8 mouse cellular contexts compared by ENCODE assay signal in the genomic region with DNA sequence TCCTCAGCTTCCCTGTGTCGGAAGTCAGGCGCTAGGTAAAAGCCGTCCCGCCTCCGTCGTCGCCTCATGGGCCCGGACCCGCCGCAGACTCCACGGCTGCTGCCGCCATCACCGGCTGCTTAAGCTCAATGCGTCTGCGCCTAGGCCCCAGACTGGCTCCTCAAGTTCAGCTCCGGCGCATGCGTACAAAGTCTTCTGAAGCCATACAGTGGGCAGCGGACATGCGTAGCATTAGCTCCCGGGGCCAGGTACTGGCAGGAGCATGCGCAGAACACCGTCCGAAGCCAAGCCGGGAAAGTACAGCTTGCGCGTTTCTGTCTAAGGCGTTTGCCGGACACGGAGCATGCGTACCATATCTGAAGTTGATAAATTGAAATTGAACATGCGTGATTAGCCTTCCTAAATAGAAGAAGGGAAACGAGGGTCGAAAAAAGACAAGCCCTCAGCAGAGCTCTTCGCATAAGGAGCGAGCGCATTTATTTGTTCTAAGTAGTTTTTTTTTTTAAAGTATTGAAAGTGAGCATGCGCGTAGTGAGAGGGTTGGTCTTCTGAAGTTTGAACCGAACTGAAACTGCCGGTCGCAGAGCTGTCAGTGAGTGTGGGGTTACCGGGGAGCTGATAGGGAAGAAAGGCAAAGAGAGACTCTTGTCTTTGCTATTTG. TPM values are rescaled to one million over a fixed set of nuclear protein-coding genes. Genes with fewer than 3 reads are reported as not detected.
A peak's percentile ranks its signal among the peaks of the same experiment; 100 is the strongest.
DNase-seq lines count a peak whose midpoint lies in the region; ATAC-seq and TF ChIP-seq lines count a peak whose summit lies in the region.

Gene Rps6kb1, minus strand, starts transcription at position 167 of the 661 bp plus-strand sequence.
Gene Tubd1, plus strand, starts transcription at position 353 of the 661 bp plus-strand sequence.

- peaks cover 6% of the 10 kb centered on the region for H3K36me3 ChIP-seq in heart, embryonic 12.5 days
- no peaks in the 10 kb centered on the region for H3K36me3 ChIP-seq in kidney, postnatal 0 days (ENCODE audit: insufficient read depth, low read length)
- peaks cover 5% of the 10 kb centered on the region; the same call in 1 of the 2 replicates for H3K36me3 ChIP-seq in liver, embryonic 11.5 days (ENCODE audit: control insufficient read depth, insufficient read depth, low read length)
- no peaks in the 10 kb centered on the region; the same call in 1 of the 2 replicates for H3K36me3 ChIP-seq in stomach, embryonic 14.5 days (ENCODE audit: control insufficient read depth, insufficient read depth, low read length)

- no peak for TF ChIP-seq CTCF in kidney, postnatal 0 days (IDR thresholded peaks at IDR 0.05; ENCODE audit: low read depth)

- ATAC-seq in erythroid progenitor cell, adult 5-6 weeks (replicated peaks; ENCODE audit: low FRiP score, poor library complexity, severe bottlenecking): peak; percentile 92
- peak; percentile 98 for ATAC-seq in heart, embryonic 12.5 days (ENCODE audit: insufficient number of reproducible peaks, low FRiP score)
- peak; percentile 96 for ATAC-seq in kidney, postnatal 0 days (replicated peaks; ENCODE audit: low FRiP score, low read depth)
- peak; percentile 98 for ATAC-seq in liver, embryonic 11.5 days (replicated peaks; ENCODE audit: low FRiP score)
- peak; percentile 98 for ATAC-seq in stomach, embryonic 14.5 days (ENCODE audit: insufficient number of reproducible peaks, insufficient read depth, low FRiP score, low read depth)

- DNase-seq in CD4-positive helper T cell, adult 2 months (ENCODE audit: low read depth, low spot score): peak; percentile 100
- DNase-seq in brain, embryonic 18.5 days (ENCODE audit: low read depth, low spot score): peak; percentile 99
- peak; percentile 100 for DNase-seq in kidney, postnatal 0 days (ENCODE audit: low spot score)
- peak; percentile 95 for DNase-seq in liver, embryonic 11.5 days (ENCODE audit: low spot score)
- peak; percentile 100 for DNase-seq in naive thymus-derived CD4-positive, alpha-beta T cell, adult 2 months (ENCODE audit: low read depth)

- under 1% methylated on average over 43 of the region's 43 CpGs for WGBS in heart, embryonic 12.5 days
- under 1% methylated on average over 43 of the region's 43 CpGs for WGBS in kidney, postnatal 0 days
- under 1% methylated on average over 43 of the region's 43 CpGs for WGBS in liver, embryonic 11.5 days
- WGBS in stomach, embryonic 14.5 days: under 1% methylated on average over 43 of the region's 43 CpGs

- peak within 1 kb of the TSS; percentile 99 for H3K9ac ChIP-seq in heart, embryonic 12.5 days
- peak within 1 kb of the TSS; percentile 95 for H3K9ac ChIP-seq in kidney, postnatal 0 days (ENCODE audit: low read depth, low read length)
- H3K9ac ChIP-seq in liver, embryonic 11.5 days (ENCODE audit: low read depth, low read length): peak within 1 kb of the TSS; percentile 90
- H3K9ac ChIP-seq in stomach, embryonic 14.5 days (replicated peaks; ENCODE audit: low read depth, low read length): peak within 1 kb of the TSS; percentile 98

- H3K4me1 ChIP-seq in heart, embryonic 12.5 days (replicated peaks): peaks cover 22% of the 10 kb centered on the region
- 0 out of 2 replicates have a peak, but pooled peaks cover 3% of the 10 kb centered on the region for H3K4me1 ChIP-seq in kidney, postnatal 0 days (replicated peaks; ENCODE audit: insufficient read depth, low read length)
- H3K4me1 ChIP-seq in liver, embryonic 11.5 days (replicated peaks; ENCODE audit: control insufficient read depth, insufficient read depth, low read length): peaks cover 8% of the 10 kb centered on the region
- H3K4me1 ChIP-seq in stomach, embryonic 14.5 days (ENCODE audit: control insufficient read depth, insufficient read depth, low read length): peaks cover 3% of the 10 kb centered on the region; the same call in 1 of the 2 replicates

- no peaks in the 10 kb centered on the region for H3K9me3 ChIP-seq in heart, embryonic 12.5 days (replicated peaks)
- no peaks in the 10 kb centered on the region for H3K9me3 ChIP-seq in kidney, postnatal 0 days (replicated peaks; ENCODE audit: low read length)
- H3K9me3 ChIP-seq in liver, embryonic 11.5 days (ENCODE audit: control insufficient read depth, low read length): no peaks in the 10 kb centered on the region
- H3K9me3 ChIP-seq in stomach, embryonic 14.5 days (ENCODE audit: control insufficient read depth, low read depth, low read length): no peaks in the 10 kb centered on the region

- H3K27ac ChIP-seq in heart, embryonic 12.5 days (ENCODE audit: poor library complexity, severe bottlenecking): peak within 1 kb of the TSS; percentile 92
- H3K27ac ChIP-seq in kidney, postnatal 0 days: peak within 1 kb of the TSS; percentile 87
- H3K27ac ChIP-seq in liver, embryonic 11.5 days (ENCODE audit: low read depth, low read length): peak within 1 kb of the TSS; percentile 69
- H3K27ac ChIP-seq in stomach, embryonic 14.5 days (ENCODE audit: low read length): peak within 1 kb of the TSS; percentile 92

- peak within 1 kb of the TSS; percentile 98 for H3K4me3 ChIP-seq in heart, embryonic 12.5 days
- peak within 1 kb of the TSS; percentile 89 for H3K4me3 ChIP-seq in kidney, postnatal 0 days (replicated peaks; ENCODE audit: low read depth, low read length)
- H3K4me3 ChIP-seq in liver, embryonic 11.5 days (ENCODE audit: low read depth, low read length): peak within 1 kb of the TSS; percentile 81
- peak within 1 kb of the TSS; percentile 91 for H3K4me3 ChIP-seq in stomach, embryonic 14.5 days (ENCODE audit: low read depth, low read length)

- H3K4me2 ChIP-seq in heart, embryonic 12.5 days: peak within 1 kb of the TSS; percentile 87
- peak within 1 kb of the TSS; percentile 72 for H3K4me2 ChIP-seq in kidney, postnatal 0 days (ENCODE audit: low read length)
- peak within 1 kb of the TSS; percentile 70 for H3K4me2 ChIP-seq in liver, embryonic 11.5 days
- H3K4me2 ChIP-seq in stomach, embryonic 14.5 days (replicated peaks; ENCODE audit: low read depth, low read length): peak within 1 kb of the TSS; percentile 83

- no peaks in the 10 kb centered on the region for H3K27me3 ChIP-seq in heart, embryonic 12.5 days (replicated peaks)
- H3K27me3 ChIP-seq in kidney, postnatal 0 days (ENCODE audit: insufficient read depth, low read length): no peaks in the 10 kb centered on the region
- H3K27me3 ChIP-seq in liver, embryonic 11.5 days (replicated peaks; ENCODE audit: control insufficient read depth, insufficient read depth, low read length): no peaks in the 10 kb centered on the region
- H3K27me3 ChIP-seq in stomach, embryonic 14.5 days (ENCODE audit: control insufficient read depth, insufficient read depth, low read length): no peaks in the 10 kb centered on the region

RNA-seq across cellular contexts. Expression of gene Rps6kb1, which starts in this region (rescaled TPM):
- 34.4 and 42.5 TPM in 2 replicates for total RNA-seq in erythroid progenitor cell, adult 5-6 weeks (2015; ENCODE audit: low replicate concordance)
- 43.0 and 73.8 TPM in 2 replicates for total RNA-seq in erythroid progenitor cell, adult 5-6 weeks (2017; ENCODE audit: low replicate concordance)
- polyA plus RNA-seq in heart, embryonic 12.5 days (2016; fragmentation: Nextera tagmentation; extraction: Ambion mirVana): 56.8 and 57.1 TPM in 2 replicates
- polyA plus RNA-seq in kidney, postnatal 0 days (2015; fragmentation: Nextera tagmentation; extraction: Ambion mirVana): 50.8 and 55.8 TPM in 2 replicates
- polyA plus RNA-seq in liver, embryonic 11.5 days (2014; fragmentation: Nextera tagmentation; extraction: Ambion mirVana): 48.4 and 50.9 TPM in 2 replicates
- 60.3 and 60.8 TPM in 2 replicates for polyA plus RNA-seq in stomach, embryonic 14.5 days (2014; fragmentation: Nextera tagmentation; extraction: Ambion mirVana)

RNA-seq across cellular contexts. Expression of gene Tubd1, which starts in this region (rescaled TPM):
- 18.0 and 20.1 TPM in 2 replicates for total RNA-seq in erythroid progenitor cell, adult 5-6 weeks (2015; ENCODE audit: low replicate concordance)
- total RNA-seq in erythroid progenitor cell, adult 5-6 weeks (2017; ENCODE audit: low replicate concordance): 16.4 and 31.6 TPM in 2 replicates
- polyA plus RNA-seq in heart, embryonic 12.5 days (2016; fragmentation: Nextera tagmentation; extraction: Ambion mirVana): 11.1 and 11.4 TPM in 2 replicates
- 8.4 and 8.5 TPM in 2 replicates for polyA plus RNA-seq in kidney, postnatal 0 days (2015; fragmentation: Nextera tagmentation; extraction: Ambion mirVana)
- 18.5 and 18.7 TPM in 2 replicates for polyA plus RNA-seq in liver, embryonic 11.5 days (2014; fragmentation: Nextera tagmentation; extraction: Ambion mirVana)
- 9.9 and 10.0 TPM in 2 replicates for polyA plus RNA-seq in stomach, embryonic 14.5 days (2014; fragmentation: Nextera tagmentation; extraction: Ambion mirVana)

Comparison
In these comparisons a context has a peak if more than half of its experiments do, and no peak if none do; other contexts are left out.
1. Peak in every context shown above with its lines: DNase-seq, ATAC-seq, H3K4me3 ChIP-seq and H3K27ac ChIP-seq.